Comparison of ENCODE assay signal across 27 mouse cellular contexts in the genomic region with DNA sequence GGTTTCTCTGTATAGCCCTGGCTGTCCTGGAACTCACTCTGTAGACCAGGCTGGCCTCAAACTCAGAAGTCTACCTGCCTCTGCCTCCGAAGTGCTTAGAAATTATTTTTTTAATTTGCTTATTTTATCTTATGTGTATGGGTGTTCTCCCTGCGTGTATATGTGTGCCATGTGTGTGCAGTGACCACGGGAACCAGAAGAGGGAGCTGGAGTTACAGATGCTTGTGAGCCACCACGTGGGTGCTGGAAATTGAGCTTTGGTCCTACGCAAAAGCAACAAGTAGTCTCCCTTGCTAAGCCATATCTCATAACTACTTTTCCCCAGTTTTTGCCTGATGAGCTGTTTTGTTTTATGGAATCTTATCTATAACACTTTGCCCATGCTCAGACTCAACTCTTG.
DNase-seq lines count a peak whose midpoint lies in the region; ATAC-seq and TF ChIP-seq lines count a peak whose summit lies in the region.
"Had no signal": no experiment of that assay in that cellular context is flagged by ENCODE, and none has a peak within 500 bp of the region (broad histone marks: within the 10 kb centered on the region; RNA-seq: fewer than 3 reads in every experiment).

No protein-coding gene starts in this region.

- no peak for TF ChIP-seq POLR2A in ES-Bruce4 (IDR thresholded peaks at IDR 0.05; ENCODE audit: insufficient read depth, low read length)

- no peak overlapping the region for H3K4me3 ChIP-seq in intestine, postnatal 0 days (ENCODE audit: low read depth, low read length)
- no peak overlapping the region for H3K4me3 ChIP-seq in intestine, embryonic 15.5 days (replicated peaks)
- no peak overlapping the region for H3K4me3 ChIP-seq in ES-Bruce4 (ENCODE audit: low read depth, low read length)
- H3K4me3 ChIP-seq: embryonic facial prominence, embryonic 12.5 days; gastrocnemius, adult 2 months; heart, embryonic 13.5 days had no signal

- no peak for ATAC-seq in intestine, postnatal 0 days
- ATAC-seq in intestine, embryonic 15.5 days: no peak
- ATAC-seq: forebrain, embryonic 16.5 days; inflammation-experienced regulatory T-cells, adult 6 months had no signal

- H3K4me2 ChIP-seq in intestine, postnatal 0 days (replicated peaks; ENCODE audit: low read depth): no peak overlapping the region
- no peak overlapping the region for H3K4me2 ChIP-seq in intestine, embryonic 15.5 days (replicated peaks)
- H3K4me2 ChIP-seq: embryonic facial prominence, embryonic 12.5 days; heart, embryonic 13.5 days; hindbrain, embryonic 14.5 days; liver, embryonic 11.5 days had no signal

- H3K9me3 ChIP-seq in intestine, postnatal 0 days (ENCODE audit: control insufficient read depth): no peaks in the 10 kb centered on the region
- no peaks in the 10 kb centered on the region for H3K9me3 ChIP-seq in intestine, embryonic 15.5 days
- H3K9me3 ChIP-seq in ES-Bruce4 (replicated peaks; ENCODE audit: control insufficient read depth, insufficient read depth, low read length, poor library complexity, severe bottlenecking): no peaks in the 10 kb centered on the region
- H3K9me3 ChIP-seq: embryonic facial prominence, embryonic 12.5 days; heart, embryonic 13.5 days had no signal

- DNase-seq in 416B (ENCODE audit: low read depth) (peak; percentile 8), ZHBTc4 (ENCODE audit: low read depth, low spot score) (peak; percentile 81)
- no peak for DNase-seq in spleen, postnatal 4 days (ENCODE audit: low spot score in 2 of 2)
- no peak for DNase-seq in kidney, adult 18-20 months
- DNase-seq: adrenal gland, postnatal 14 days; cerebellum, adult 11-12 months; cerebellum, adult 9-11 months; embryo, embryonic 11 days; gastrocnemius, adult 2 months; heart, postnatal 10 days; kidney, adult 8-10 months; lung, adult 18-20 months; lung, postnatal 10 days; midbrain, embryonic 14.5 days; right cerebral cortex, postnatal 25 days; thymus, adult 2 months; thymus, postnatal 36 days had no signal

- no peak for TF ChIP-seq EP300 in ES-Bruce4 (IDR thresholded peaks at IDR 0.05; ENCODE audit: insufficient read depth, low read depth, low read length)

- TF ChIP-seq CTCF in intestine, postnatal 0 days (IDR thresholded peaks at IDR 0.05; ENCODE audit: low read depth): peak; percentile 17; the same call in 1 of the 2 replicates
- TF ChIP-seq CTCF in ES-Bruce4 (IDR thresholded peaks at IDR 0.05; ENCODE audit: low read depth, low read length): peak; percentile 18

- no peaks in the 10 kb centered on the region for H3K4me1 ChIP-seq in intestine, postnatal 0 days (replicated peaks; ENCODE audit: control insufficient read depth, insufficient read depth, low read length)
- no peaks in the 10 kb centered on the region for H3K4me1 ChIP-seq in intestine, embryonic 15.5 days (replicated peaks)
- no peaks in the 10 kb centered on the region for H3K4me1 ChIP-seq in ES-Bruce4 (ENCODE audit: control insufficient read depth, insufficient read depth, low read length)
- H3K4me1 ChIP-seq: embryonic facial prominence, embryonic 12.5 days; heart, embryonic 13.5 days had no signal

- no peak overlapping the region for H3K9ac ChIP-seq in intestine, postnatal 0 days (ENCODE audit: low read depth, low read length)
- no peak overlapping the region for H3K9ac ChIP-seq in intestine, embryonic 15.5 days
- H3K9ac ChIP-seq in ES-Bruce4 (ENCODE audit: low read depth, poor library complexity, severe bottlenecking): no peak overlapping the region
- H3K9ac ChIP-seq: embryonic facial prominence, embryonic 12.5 days; heart, embryonic 13.5 days; hindbrain, embryonic 14.5 days had no signal

- H3K27me3 ChIP-seq in intestine, postnatal 0 days (replicated peaks; ENCODE audit: control insufficient read depth, insufficient read depth, low read length): no peaks in the 10 kb centered on the region
- no peaks in the 10 kb centered on the region for H3K27me3 ChIP-seq in intestine, embryonic 15.5 days (replicated peaks)
- H3K27me3 ChIP-seq in ES-Bruce4 (ENCODE audit: control insufficient read depth, insufficient read depth, low read length, poor library complexity, severe bottlenecking): no peaks in the 10 kb centered on the region
- H3K27me3 ChIP-seq: embryonic facial prominence, embryonic 12.5 days; heart, embryonic 13.5 days had no signal

- no peak overlapping the region for H3K27ac ChIP-seq in intestine, postnatal 0 days (ENCODE audit: low read depth, low read length)
- no peak overlapping the region for H3K27ac ChIP-seq in intestine, embryonic 15.5 days
- H3K27ac ChIP-seq in ES-Bruce4 (ENCODE audit: insufficient read depth, low read length): no peak overlapping the region
- H3K27ac ChIP-seq: embryonic facial prominence, embryonic 12.5 days; gastrocnemius, adult 2 months; heart, embryonic 13.5 days; hindbrain, embryonic 14.5 days; kidney, postnatal 0 days had no signal

- 83% methylated on average over 5 of the region's 5 CpGs for WGBS in intestine, postnatal 0 days
- WGBS in intestine, embryonic 15.5 days: 84% methylated on average over 5 of the region's 5 CpGs

- no peaks in the 10 kb centered on the region for H3K36me3 ChIP-seq in intestine, postnatal 0 days (ENCODE audit: control insufficient read depth, insufficient read depth)
- no peaks in the 10 kb centered on the region for H3K36me3 ChIP-seq in intestine, embryonic 15.5 days
- H3K36me3 ChIP-seq in ES-Bruce4 (ENCODE audit: control insufficient read depth, insufficient read depth, low read length, poor library complexity, severe bottlenecking): no peaks in the 10 kb centered on the region
- H3K36me3 ChIP-seq: embryonic facial prominence, embryonic 12.5 days; heart, embryonic 13.5 days had no signal

Comparison
In these comparisons a context has a peak if more than half of its experiments do, and no peak if none do; other contexts are left out.
1. DNase-seq: peak in 416B (single experiment) and ZHBTc4 (single experiment); none in spleen, postnatal 4 days (0 of 2) and kidney, adult 18-20 months (single experiment).